Mouse (Mus musculus): ENCODE results near the gene Tecr. TPM values are rescaled to one million over a fixed set of nuclear protein-coding genes. Genes with fewer than 3 reads are reported as not detected.
A peak's percentile ranks its signal among the peaks of the same experiment; 100 is the strongest.
"Not testable (repeated sequence)": the region's sequence is repeated elsewhere in the genome, so short reads cannot be mapped to it uniquely, and the experiment has no call there.

Tecr gene
- polyA plus RNA-seq, 1 experiment from 2014 or later = 570 TPM

DNA sequence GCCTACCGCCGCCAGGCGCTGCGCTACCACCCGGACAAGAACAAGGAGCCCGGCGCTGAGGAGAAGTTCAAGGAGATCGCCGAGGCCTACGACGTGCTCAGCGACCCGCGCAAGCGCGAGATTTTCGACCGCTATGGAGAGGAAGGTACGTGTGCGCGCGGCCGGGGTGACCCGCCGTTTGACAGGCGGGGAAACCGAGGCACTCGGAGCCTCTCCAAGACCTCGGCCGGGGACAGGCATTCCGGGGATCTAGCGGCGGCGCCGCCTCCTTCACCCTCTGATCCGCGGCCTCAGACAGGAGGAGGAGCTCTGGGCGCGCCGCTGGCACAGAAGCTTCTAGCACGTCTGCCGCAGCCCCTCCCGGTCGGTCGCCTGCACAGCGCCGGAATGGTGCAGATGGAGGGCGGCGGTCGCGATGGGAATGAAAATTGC is 643 bp upstream of the Tecr start:
- ATAC-seq (ENCODE audit: insufficient read depth) = peak; percentile 80
- TF ChIP-seq CTCF (IDR thresholded peaks at IDR 0.05; ENCODE audit: low read depth) = no peak; the same call in 1 of the 2 replicates
- Histone ChIP-seq H3K9ac (peak overlapping the region; percentile 92), H3K27ac (ENCODE audit: low read depth) (peak overlapping the region; percentile 99), H3K4me3 (ENCODE audit: low read depth, low read length) (peak overlapping the region; percentile 83), H3K4me1 (ENCODE audit: insufficient read depth) (peaks cover 7% of the 10 kb centered on the region), H3K27me3 (ENCODE audit: insufficient read depth, low read length) (no peaks in the 10 kb centered on the region), H3K36me3 (ENCODE audit: insufficient read depth) (peaks cover 36% of the 10 kb centered on the region), H3K9me3 (ENCODE audit: low read depth, low read length) (no peaks in the 10 kb centered on the region), H3K4me2 (peak overlapping the region; percentile 97)
- DNase-seq = peak; percentile 87
- WGBS = under 1% methylated on average over 51 of the region's 51 CpGs

DNA sequence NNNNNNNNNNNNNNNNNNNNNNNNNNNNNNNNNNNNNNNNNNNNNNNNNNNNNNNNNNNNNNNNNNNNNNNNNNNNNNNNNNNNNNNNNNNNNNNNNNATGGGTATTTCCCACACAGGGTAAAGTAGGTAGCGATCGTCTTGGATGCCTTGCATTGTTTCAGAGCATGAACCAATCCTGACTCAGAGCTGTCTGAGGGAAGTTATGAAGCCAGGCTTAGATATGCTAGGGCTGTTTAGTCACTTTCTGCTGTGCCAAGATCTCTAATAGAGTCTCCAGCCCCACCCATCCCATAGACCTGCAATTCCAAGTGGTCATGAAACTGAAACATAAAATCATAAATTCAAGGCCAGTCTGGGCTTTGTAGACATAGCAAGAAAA is 5.1 kb downstream of the Tecr start:
- ATAC-seq (ENCODE audit: insufficient read depth) (no peak), DNase-seq (no peak)
- no peaks in the 10 kb centered on the region for H3K9me3 ChIP-seq (ENCODE audit: low read depth, low read length)
- no peak overlapping the region for H3K4me2 ChIP-seq
- 67% methylated on average over 2 of the region's 2 CpGs for WGBS
- no peak overlapping the region for H3K27ac ChIP-seq (ENCODE audit: low read depth)
- TF ChIP-seq CTCF (IDR thresholded peaks at IDR 0.05; ENCODE audit: low read depth) = no peak
- H3K4me3 ChIP-seq (ENCODE audit: low read depth, low read length) = no peak overlapping the region
- H3K27me3 ChIP-seq (ENCODE audit: insufficient read depth, low read length) = no peaks in the 10 kb centered on the region
- H3K4me1 ChIP-seq (ENCODE audit: insufficient read depth) = no peaks in the 10 kb centered on the region
- no peak overlapping the region for H3K9ac ChIP-seq
- no peaks in the 10 kb centered on the region for H3K36me3 ChIP-seq (ENCODE audit: insufficient read depth)

DNA sequence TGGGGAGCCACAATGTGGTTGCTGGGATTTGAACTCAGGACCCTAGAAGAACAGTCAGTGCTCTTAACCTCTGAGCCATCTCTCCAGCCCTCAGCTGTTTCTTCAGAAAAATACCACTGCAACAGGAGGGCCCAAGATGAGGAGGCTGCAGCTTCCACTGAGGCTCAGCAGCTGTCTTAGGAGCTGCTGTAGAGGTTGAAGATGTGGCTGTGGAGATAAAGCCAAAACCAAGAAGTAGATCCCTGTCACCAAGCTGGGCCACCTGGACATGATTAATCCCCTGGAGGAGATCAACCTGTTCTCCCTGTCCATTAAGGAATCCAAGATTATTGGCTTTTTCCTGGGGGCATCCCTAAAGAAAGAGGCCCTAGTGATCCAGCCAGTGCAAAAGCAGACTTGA is 8.0 kb downstream of the Tecr start:
- Histone ChIP-seq H3K4me3 (ENCODE audit: low read depth, low read length) (no peak overlapping the region), H3K27ac (ENCODE audit: low read depth) (no peak overlapping the region), H3K27me3 (ENCODE audit: insufficient read depth, low read length) (no peaks in the 10 kb centered on the region), H3K4me2 (no peak overlapping the region), H3K9me3 (ENCODE audit: low read depth, low read length) (no peaks in the 10 kb centered on the region), H3K36me3 (ENCODE audit: insufficient read depth) (no peaks in the 10 kb centered on the region), H3K4me1 (ENCODE audit: insufficient read depth) (no peaks in the 10 kb centered on the region), H3K9ac (no peak overlapping the region)
- no peak for TF ChIP-seq CTCF (IDR thresholded peaks at IDR 0.05; ENCODE audit: low read depth)
- ATAC-seq (ENCODE audit: insufficient read depth) (no peak), DNase-seq (no peak)

DNA sequence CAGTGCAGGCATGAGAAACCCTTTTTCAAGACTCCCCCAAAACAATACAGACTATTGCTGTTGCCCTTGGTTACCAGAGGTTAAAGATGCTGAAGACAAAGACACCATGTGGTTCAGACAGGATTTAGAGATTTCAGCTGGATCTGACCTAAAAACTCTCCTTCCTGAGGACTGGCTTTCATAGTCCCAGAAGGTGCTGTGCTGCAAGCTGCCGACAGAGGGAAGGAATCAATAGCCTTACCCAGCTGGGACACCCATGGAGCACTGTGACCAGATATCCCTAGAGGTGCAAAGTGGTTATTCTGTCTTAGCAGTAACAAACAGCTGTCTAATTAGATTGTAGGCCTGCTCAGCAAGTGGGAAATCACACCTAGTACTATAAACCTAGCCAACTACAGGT is 9.6 kb downstream of the Tecr start:
- Histone ChIP-seq H3K27ac (ENCODE audit: low read depth) (no peak overlapping the region), H3K4me3 (ENCODE audit: low read depth, low read length) (no peak overlapping the region), H3K4me1 (ENCODE audit: insufficient read depth) (no peaks in the 10 kb centered on the region), H3K4me2 (no peak overlapping the region), H3K27me3 (ENCODE audit: insufficient read depth, low read length) (no peaks in the 10 kb centered on the region), H3K36me3 (ENCODE audit: insufficient read depth) (no peaks in the 10 kb centered on the region), H3K9me3 (ENCODE audit: low read depth, low read length) (no peaks in the 10 kb centered on the region), H3K9ac (no peak overlapping the region)
- TF ChIP-seq CTCF (IDR thresholded peaks at IDR 0.05; ENCODE audit: low read depth) = peak; percentile 32; the same call in 1 of the 2 replicates
- ATAC-seq (ENCODE audit: insufficient read depth) (no peak), DNase-seq (no peak)
- WGBS = 11% methylated on average over 1 of the region's 1 CpGs

DNA sequence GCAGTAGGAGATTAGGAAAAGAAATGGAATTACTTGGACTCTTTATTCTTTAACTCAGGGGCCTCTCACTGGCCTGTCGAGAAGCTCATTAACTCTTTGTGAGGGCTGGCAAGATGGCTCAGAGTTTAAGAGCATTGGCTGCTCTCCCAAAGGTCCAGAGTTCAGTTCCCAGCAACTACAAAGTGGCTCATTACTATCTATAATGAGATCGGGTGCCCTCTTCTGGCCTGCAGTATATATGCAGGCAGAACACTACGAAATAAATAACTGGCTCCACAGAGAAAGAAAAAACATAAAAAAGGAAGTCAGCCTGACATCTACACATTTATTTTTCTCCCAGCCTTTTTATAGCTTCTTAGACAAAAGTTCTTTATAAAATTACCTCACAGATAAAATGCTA is 11.4 kb downstream of the Tecr start:
- no peaks in the 10 kb centered on the region for H3K27me3 ChIP-seq (ENCODE audit: insufficient read depth, low read length)
- no peak overlapping the region for H3K27ac ChIP-seq (ENCODE audit: low read depth)
- no peak overlapping the region for H3K4me3 ChIP-seq (ENCODE audit: low read depth, low read length)
- no peak overlapping the region for H3K9ac ChIP-seq
- WGBS = 19% methylated on average over 3 of the region's 3 CpGs
- ATAC-seq (ENCODE audit: insufficient read depth) (no peak), DNase-seq (peak; percentile 66)
- TF ChIP-seq CTCF (IDR thresholded peaks at IDR 0.05; ENCODE audit: low read depth) = peak; percentile 57
- H3K4me2 ChIP-seq = no peak overlapping the region
- no peaks in the 10 kb centered on the region; the same call in 1 of the 2 replicates for H3K4me1 ChIP-seq (ENCODE audit: insufficient read depth)
- H3K9me3 ChIP-seq (ENCODE audit: low read depth, low read length) = no peaks in the 10 kb centered on the region
- 0 out of 2 replicates have a peak, but pooled peaks cover 3% of the 10 kb centered on the region for H3K36me3 ChIP-seq (ENCODE audit: insufficient read depth)

DNA sequence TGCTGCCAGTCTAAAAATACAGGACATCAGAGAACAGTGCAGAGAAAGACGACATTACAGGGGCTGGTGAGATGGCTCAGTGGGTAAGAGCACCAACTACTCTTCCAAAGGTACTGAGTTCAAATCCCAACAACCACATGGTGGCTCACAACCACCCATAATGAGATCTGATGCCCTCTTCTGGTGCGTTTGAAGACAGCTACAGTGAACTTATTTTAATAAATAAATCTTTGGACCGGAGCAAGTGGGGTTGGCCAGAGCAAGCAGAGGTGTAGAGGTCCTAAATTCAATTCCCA is 12.8 kb downstream of the Tecr start:
- H3K36me3 ChIP-seq (ENCODE audit: insufficient read depth); ATAC-seq (ENCODE audit: insufficient read depth); H3K4me1 ChIP-seq (ENCODE audit: insufficient read depth); H3K27me3 ChIP-seq (ENCODE audit: insufficient read depth, low read length); H3K9me3 ChIP-seq (ENCODE audit: low read depth, low read length); DNase-seq: not testable (repeated sequence)
- Histone ChIP-seq H3K27ac (ENCODE audit: low read depth) (peak overlapping the region; percentile 92), H3K4me2 (peak overlapping the region; percentile 88), H3K9ac (peak overlapping the region; percentile 63), H3K4me3 (ENCODE audit: low read depth, low read length) (peak overlapping the region; percentile 70)
- TF ChIP-seq CTCF (IDR thresholded peaks at IDR 0.05; ENCODE audit: low read depth) = peak; percentile 22; the same call in 1 of the 2 replicates
- 47% methylated on average over 3 of the region's 3 CpGs for WGBS

DNA sequence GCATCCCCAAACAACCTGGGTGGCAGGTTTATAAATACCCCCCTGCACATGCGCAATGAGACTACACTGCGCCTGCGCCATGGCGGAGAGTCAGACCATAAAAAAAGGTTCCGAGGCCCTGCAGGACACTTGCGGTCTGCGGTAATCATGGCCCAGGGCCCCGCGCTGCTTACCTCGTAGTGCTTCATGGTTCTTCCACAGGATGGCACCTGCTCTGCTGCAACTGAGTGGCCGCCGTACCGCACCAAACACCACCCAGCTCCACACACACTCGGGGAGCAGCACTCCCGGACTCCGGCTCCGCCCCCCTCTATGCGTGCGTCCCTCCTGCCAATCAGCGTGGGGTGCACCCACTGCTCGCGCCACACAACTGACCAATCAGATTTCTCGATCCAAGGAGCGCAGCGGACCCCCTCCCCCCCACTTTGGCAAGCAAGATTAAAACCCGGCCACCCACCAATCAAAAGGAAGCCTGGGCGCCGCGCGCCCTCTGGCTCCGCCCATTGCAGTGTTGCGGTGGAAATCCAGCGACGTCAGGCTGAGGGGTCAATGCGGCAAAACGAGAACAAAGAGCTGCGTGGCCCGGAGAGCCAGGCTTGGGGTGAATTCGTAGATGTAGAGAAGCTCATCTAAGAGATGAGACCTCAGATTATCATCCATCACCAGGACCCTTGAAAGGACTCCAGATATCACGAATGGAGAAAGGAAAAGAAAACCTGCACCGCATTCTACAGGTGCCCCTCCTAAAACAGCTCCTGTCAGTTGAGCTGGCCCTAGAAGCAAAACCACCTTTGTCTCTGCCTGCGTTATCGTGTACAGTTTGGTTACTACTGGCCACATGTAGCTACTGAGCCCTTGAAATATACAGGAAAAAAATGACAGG is 13.4 kb downstream of the Tecr start:
- no peak for TF ChIP-seq CTCF (IDR thresholded peaks at IDR 0.05; ENCODE audit: low read depth)
- DNase-seq = peak; percentile 99
- peak; percentile 99 for ATAC-seq (ENCODE audit: insufficient read depth)
- Histone ChIP-seq H3K4me3 (ENCODE audit: low read depth, low read length) (peak overlapping the region; percentile 70), H3K9ac (peak overlapping the region; percentile 73), H3K27me3 (ENCODE audit: insufficient read depth, low read length) (no peaks in the 10 kb centered on the region), H3K9me3 (ENCODE audit: low read depth, low read length) (no peaks in the 10 kb centered on the region), H3K27ac (ENCODE audit: low read depth) (peak overlapping the region; percentile 92), H3K4me2 (peak overlapping the region; percentile 88), H3K36me3 (ENCODE audit: insufficient read depth) (peaks cover 9% of the 10 kb centered on the region), H3K4me1 (ENCODE audit: insufficient read depth) (no peaks in the 10 kb centered on the region; the same call in 1 of the 2 replicates)
- under 1% methylated on average over 43 of the region's 43 CpGs for WGBS

Data from lung, embryonic 14.5 days (tissue).